Mouse (Mus musculus) cerebellum, adult 2 months (tissue): ENCODE results near the gene Galnt2.

Experiments used
- CTCF ChIP-seq: fragments of 200-500 bp; IDR thresholded peaks from 2 replicates; pipeline ENCODE4 v1.5.1; 2011; ENCODE audit warnings: low read depth, mild to moderate bottlenecking, control low read depth, low read length, moderate library complexity, borderline replicate concordance; ENCODE audit not compliant: insufficient read depth
- POLR2A ChIP-seq: fragments of 200-500 bp; IDR thresholded peaks from 2 replicates; pipeline ENCODE4 v1.6.1; 2011; ENCODE audit warnings: low read length, control low read depth, borderline replicate concordance; ENCODE audit not compliant: insufficient read depth

DNA sequence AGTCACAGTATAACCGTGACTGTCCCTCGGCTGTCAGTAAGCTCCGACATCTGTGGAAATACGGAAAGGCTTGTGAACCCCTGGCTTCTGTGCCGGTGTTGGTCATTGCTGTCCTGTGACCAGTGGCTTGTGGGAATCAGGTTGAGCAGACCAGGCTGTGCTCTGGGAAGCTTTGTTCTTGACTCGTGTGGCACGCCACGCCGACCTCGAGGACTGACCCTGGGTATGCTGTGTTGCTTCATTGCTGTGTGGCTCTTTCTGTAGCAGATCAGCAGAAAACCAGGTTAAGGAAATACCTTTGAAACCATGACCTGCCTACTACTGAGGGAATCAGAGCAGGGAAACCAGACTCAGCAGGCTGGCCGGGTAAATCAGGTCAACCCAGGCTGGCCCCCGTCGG is 79.3 kb downstream of the Galnt2 start:
- TF ChIP-seq CTCF (no peak), POLR2A (no peak)
